In genomic region chr11:9568302-9568701, GRCm38 (mm10) we compare ENCODE assay signal across 11 mouse cellular contexts.
DNase-seq lines count a peak whose midpoint lies in the region.
"Had no signal": no experiment of that assay in that cellular context is flagged by ENCODE, and none has a peak within 500 bp of the region (broad histone marks: within the 10 kb centered on the region; RNA-seq: fewer than 3 reads in every experiment).

No protein-coding gene starts in this region.

- intact Hi-C loops in left cerebral cortex, postnatal 4 days (cut with DNase I), result no loop called here
- intact Hi-C loops in left cerebral cortex, postnatal 14 days (cut with DNase I), result no loop called here

- DNase-seq in left cerebral cortex, adult 11 months (ENCODE audit: low spot score), result peak; percentile 8
- DNase-seq in left cerebral cortex, postnatal 4 days, result no peak
- peak; percentile 33 for DNase-seq in layer of hippocampus, adult 9-10 months (ENCODE audit: low spot score)
- peak; percentile 47 to 55 for DNase-seq in left cerebral cortex, postnatal 14 days (ENCODE audit: low spot score in 2 of 2)
- peak; percentile 78 for DNase-seq in telencephalon, adult 2 months (ENCODE audit: low read depth, low spot score)
- no peak for DNase-seq in liver
- DNase-seq in spleen, adult 18-20 months, result no peak
- DNase-seq: cerebellum, postnatal 36 days; gastrocnemius, postnatal 10 days; lung, adult 18-20 months; thymus, postnatal 14 days had no signal

Comparison
In these comparisons a context has a peak if more than half of its experiments do, and no peak if none do; other contexts are left out.
1. DNase-seq: peak in left cerebral cortex, adult 11 months (single experiment), layer of hippocampus, adult 9-10 months (single experiment), left cerebral cortex, postnatal 14 days (2 of 2) and telencephalon, adult 2 months (single experiment); none in left cerebral cortex, postnatal 4 days (single experiment), liver (single experiment) and spleen, adult 18-20 months (0 of 2).